In genomic region chrX:48284386-48285005, GRCm38 (mm10) we compare ENCODE assay signal across 8 mouse cellular contexts. TPM values are rescaled to one million over a fixed set of nuclear protein-coding genes. Genes with fewer than 3 reads are reported as not detected.
DNase-seq lines count a peak whose midpoint lies in the region; ATAC-seq and TF ChIP-seq lines count a peak whose summit lies in the region.

No protein-coding gene starts in this region.

- no peaks in the 10 kb centered on the region for H3K27me3 ChIP-seq in intestine, postnatal 0 days (replicated peaks; ENCODE audit: control insufficient read depth, insufficient read depth, low read length)
- peaks cover 40% of the 10 kb centered on the region for H3K27me3 ChIP-seq in limb, embryonic 10.5 days (ENCODE audit: low read depth, poor library complexity, severe bottlenecking)
- no peaks in the 10 kb centered on the region for H3K27me3 ChIP-seq in midbrain, embryonic 11.5 days (ENCODE audit: control insufficient read depth, insufficient read depth, low read length)

- peak overlapping the region; percentile 73 for H3K27ac ChIP-seq in intestine, postnatal 0 days (ENCODE audit: low read depth, low read length)
- H3K27ac ChIP-seq in limb, embryonic 10.5 days = peak overlapping the region; percentile 92
- H3K27ac ChIP-seq in midbrain, embryonic 11.5 days (ENCODE audit: low read depth, low read length) = peak overlapping the region; percentile 91

- peak; percentile 99 for DNase-seq in heart, adult 11 months
- DNase-seq in heart, postnatal 25 days (ENCODE audit: low spot score) = no peak
- peak; percentile 80 for DNase-seq in embryo, embryonic 11.5 days (ENCODE audit: low read depth, low spot score)
- DNase-seq in gastrocnemius, postnatal 14 days = peak; percentile 88
- DNase-seq in limb, embryonic 10.5 days (ENCODE audit: low spot score) = peak; percentile 86
- no peak for DNase-seq in midbrain, embryonic 11.5 days (ENCODE audit: low spot score, missing footprints)
- DNase-seq in spleen, adult 12 weeks (ENCODE audit: low spot score) = peak; percentile 63

- H3K9ac ChIP-seq in intestine, postnatal 0 days (ENCODE audit: low read depth, low read length) = peak overlapping the region; percentile 46; the same call in 1 of the 2 replicates
- H3K9ac ChIP-seq in midbrain, embryonic 11.5 days (ENCODE audit: low read length) = peak overlapping the region; percentile 72

- 16% methylated on average over 37 of the region's 37 CpGs for WGBS in intestine, postnatal 0 days
- 12% methylated on average over 35 of the region's 37 CpGs for WGBS in limb, embryonic 10.5 days
- 11% methylated on average over 31 of the region's 37 CpGs for WGBS in midbrain, embryonic 11.5 days

- no peaks in the 10 kb centered on the region for H3K36me3 ChIP-seq in intestine, postnatal 0 days (ENCODE audit: control insufficient read depth, insufficient read depth)
- peaks cover 32% of the 10 kb centered on the region for H3K36me3 ChIP-seq in limb, embryonic 10.5 days
- no peaks in the 10 kb centered on the region for H3K36me3 ChIP-seq in midbrain, embryonic 11.5 days (ENCODE audit: control insufficient read depth, insufficient read depth, low read length)

- H3K4me1 ChIP-seq in intestine, postnatal 0 days (replicated peaks; ENCODE audit: control insufficient read depth, insufficient read depth, low read length) = no peaks in the 10 kb centered on the region
- H3K4me1 ChIP-seq in limb, embryonic 10.5 days = no peaks in the 10 kb centered on the region
- H3K4me1 ChIP-seq in midbrain, embryonic 11.5 days (ENCODE audit: control insufficient read depth, insufficient read depth, low read length) = no peaks in the 10 kb centered on the region

- peak; percentile 87 for ATAC-seq in intestine, postnatal 0 days
- peak; percentile 87 for ATAC-seq in midbrain, embryonic 11.5 days (ENCODE audit: low FRiP score)

- peak overlapping the region; percentile 46 for H3K4me3 ChIP-seq in intestine, postnatal 0 days (ENCODE audit: low read depth, low read length)
- H3K4me3 ChIP-seq in limb, embryonic 10.5 days = peak overlapping the region; percentile 53
- H3K4me3 ChIP-seq in midbrain, embryonic 11.5 days (ENCODE audit: low read depth, low read length) = peak overlapping the region; percentile 39

- H3K4me2 ChIP-seq in intestine, postnatal 0 days (replicated peaks; ENCODE audit: low read depth) = peak overlapping the region; percentile 66
- peak overlapping the region; percentile 57 for H3K4me2 ChIP-seq in midbrain, embryonic 11.5 days

- H3K9me3 ChIP-seq in intestine, postnatal 0 days (ENCODE audit: control insufficient read depth) = no peaks in the 10 kb centered on the region
- no peaks in the 10 kb centered on the region for H3K9me3 ChIP-seq in limb, embryonic 10.5 days (replicated peaks)
- H3K9me3 ChIP-seq in midbrain, embryonic 11.5 days (ENCODE audit: control insufficient read depth, low read length) = no peaks in the 10 kb centered on the region

- no peak for TF ChIP-seq CTCF in intestine, postnatal 0 days (IDR thresholded peaks at IDR 0.05; ENCODE audit: low read depth)

- intact Hi-C loops in heart, postnatal 25 days (cut with DNase I) = loop anchor here (1.0 to 10.0 kb wide), 3 partner anchors 56 to 250 kb away; no protein-coding TSS in a partner anchor
- intact Hi-C loops in gastrocnemius, postnatal 14 days (cut with DNase I; ENCODE audit: low total_unique reads) = loop anchor here (10.0 kb wide), 2 partner anchors 60 to 130 kb away; partner anchors contain the start of gene Bcorl1

RNA-seq across cellular contexts. Expression of gene Utp14a, which starts 27.8 kb away (rescaled TPM):
- total RNA-seq in heart, postnatal 25 days (2021) = 10 to 100 TPM; 12.6 to 17.9 TPM
- 10 to 100 TPM; 11.5 to 15.0 TPM for total RNA-seq in gastrocnemius, postnatal 14 days (2021)
- polyA plus RNA-seq in intestine, postnatal 0 days (2015; fragmentation: Nextera tagmentation; extraction: Ambion mirVana) = 8.4 and 9.5 TPM in 2 replicates
- 22.5 and 22.9 TPM in 2 replicates for polyA plus RNA-seq in limb, embryonic 10.5 days (2016; fragmentation: Nextera tagmentation; extraction: Ambion mirVana)
- 21.4 and 23.1 TPM in 2 replicates for polyA plus RNA-seq in midbrain, embryonic 11.5 days (2014; fragmentation: Nextera tagmentation; extraction: Ambion mirVana)

RNA-seq across cellular contexts. Expression of gene Bcorl1, which starts 56.7 kb away (rescaled TPM):
- total RNA-seq in heart, postnatal 25 days (2021) = 1 to 10 TPM; 5.3 to 7.6 TPM
- 1 to 10 TPM; 5.5 to 8.4 TPM for total RNA-seq in gastrocnemius, postnatal 14 days (2021)
- 1.6 and 1.9 TPM in 2 replicates for polyA plus RNA-seq in intestine, postnatal 0 days (2015; fragmentation: Nextera tagmentation; extraction: Ambion mirVana)
- 3.9 and 4.4 TPM in 2 replicates for polyA plus RNA-seq in limb, embryonic 10.5 days (2016; fragmentation: Nextera tagmentation; extraction: Ambion mirVana)
- 4.2 and 4.7 TPM in 2 replicates for polyA plus RNA-seq in midbrain, embryonic 11.5 days (2014; fragmentation: Nextera tagmentation; extraction: Ambion mirVana)

Comparison
In these comparisons a context has a peak if more than half of its experiments do, and no peak if none do; other contexts are left out.
1. DNase-seq: peak in heart, adult 11 months (single experiment), embryo, embryonic 11.5 days (single experiment), gastrocnemius, postnatal 14 days (single experiment), limb, embryonic 10.5 days (single experiment) and spleen, adult 12 weeks (single experiment); none in heart, postnatal 25 days (single experiment) and midbrain, embryonic 11.5 days (single experiment).
2. Peak in every context shown above with its lines, with median percentiles within 50 percentile points of each other: H3K27ac ChIP-seq and H3K4me3 ChIP-seq.